Mouse (Mus musculus): ENCODE results near the gene Ube2z.

Ube2z gene

DNA sequence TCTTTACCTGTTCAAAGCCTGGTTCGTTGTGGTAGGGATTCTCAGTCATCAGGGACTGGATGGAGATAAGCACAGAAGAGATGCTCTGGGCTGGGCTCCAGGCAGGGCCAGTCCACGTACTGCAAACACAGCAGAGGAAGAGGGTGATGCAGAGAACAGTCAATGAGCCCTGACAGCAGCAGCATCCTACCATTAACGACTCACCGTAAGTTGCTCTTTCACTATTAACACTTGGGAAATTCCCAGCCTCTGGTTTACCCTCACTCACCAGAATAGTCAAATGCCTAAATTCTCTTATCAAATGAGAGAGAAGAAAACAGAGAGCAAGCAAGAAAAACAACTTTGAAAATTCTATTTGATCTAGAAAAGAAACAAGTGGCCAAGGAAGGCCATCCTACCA lies 6.9 kb downstream of the Ube2z start:
- DNase-seq (ENCODE audit: low spot score) = no peak

DNA sequence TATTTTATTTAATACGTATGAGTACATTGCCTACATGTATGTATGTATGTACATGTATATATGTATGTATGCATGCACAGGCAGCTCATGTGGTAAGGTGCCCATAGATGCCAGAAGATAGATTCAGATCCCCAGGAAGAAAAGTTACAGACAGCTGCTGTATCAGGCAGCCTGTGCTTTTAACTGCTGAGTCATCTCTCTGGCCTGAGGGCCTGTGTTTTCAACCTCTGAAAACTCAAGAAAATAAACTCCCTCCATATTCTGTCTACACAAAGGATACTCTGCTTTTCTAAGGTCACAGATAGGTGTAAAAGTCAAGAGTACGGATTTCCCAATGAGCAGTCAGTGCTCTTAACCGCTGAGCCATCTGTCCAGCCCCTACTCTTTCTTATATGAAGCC lies 14.3 kb downstream of the Ube2z start:
- DNase-seq (ENCODE audit: low spot score) = no peak

DNA sequence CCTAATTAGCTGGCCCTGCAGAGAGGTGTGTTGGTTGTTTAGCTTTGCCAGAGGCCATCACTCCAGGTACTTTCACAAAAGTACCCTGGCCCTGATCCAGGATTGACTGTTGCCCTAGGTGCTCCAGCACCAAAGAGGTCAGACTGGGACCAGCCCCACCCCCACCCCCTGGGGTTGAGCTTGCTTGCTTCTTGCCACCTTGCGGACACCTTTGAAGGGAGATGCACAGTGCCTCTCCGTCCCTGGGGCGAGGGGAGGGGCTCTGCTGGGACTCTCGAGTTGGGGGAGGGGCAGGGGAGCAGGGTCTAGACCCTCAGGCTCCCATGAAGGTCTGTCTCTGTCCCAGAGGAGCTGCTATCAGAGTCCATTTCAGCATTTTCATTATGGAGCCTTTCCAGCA lies 15.2 kb downstream of the Ube2z start:
- no peak for DNase-seq (ENCODE audit: low spot score)

GRCm38 (mm10) chr11:96047469-96048373 lies 17.5 kb downstream of the Ube2z start:
- no peak for DNase-seq (ENCODE audit: low spot score)

DNA sequence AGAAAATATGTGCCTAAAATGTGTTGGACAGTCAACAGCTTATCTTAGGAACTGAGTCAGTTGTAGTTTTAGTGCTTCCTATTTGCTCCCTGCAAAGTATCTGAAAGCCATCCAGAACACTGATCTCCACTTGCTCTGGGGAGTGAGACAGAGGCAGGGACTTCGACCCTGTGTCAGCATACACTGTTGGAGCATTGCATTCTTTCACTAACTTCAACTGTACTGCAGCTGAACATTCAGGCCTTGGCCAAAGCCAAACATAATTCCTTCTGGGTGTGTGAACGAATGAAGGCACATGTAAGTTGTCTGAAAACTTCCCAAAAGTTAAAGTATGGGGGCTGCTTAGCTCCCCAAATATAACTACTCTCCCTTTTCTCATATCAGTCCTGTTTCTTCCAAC lies 18.4 kb downstream of the Ube2z start:
- DNase-seq (ENCODE audit: low spot score) = no peak

DNA sequence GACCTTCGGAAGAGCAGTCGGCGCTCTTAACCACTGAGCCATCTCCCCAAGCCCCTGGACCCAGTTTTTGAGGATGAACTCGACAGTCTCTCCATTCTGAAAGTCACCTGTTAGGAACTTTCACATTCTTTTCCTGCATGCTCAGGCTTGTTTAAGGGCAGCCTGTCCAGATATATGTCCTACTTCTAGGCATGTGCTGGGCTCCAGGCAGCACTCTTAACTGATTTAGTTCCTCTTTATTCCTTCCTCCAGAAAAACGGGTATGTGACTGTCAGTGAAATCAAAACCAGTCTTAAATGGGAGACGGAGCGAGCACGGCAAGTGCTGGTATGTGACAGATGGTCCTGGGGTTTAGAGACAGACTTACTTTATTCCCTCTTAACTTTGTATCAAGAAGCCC lies 19.2 kb downstream of the Ube2z start:
- no peak for DNase-seq (ENCODE audit: low spot score)

DNA sequence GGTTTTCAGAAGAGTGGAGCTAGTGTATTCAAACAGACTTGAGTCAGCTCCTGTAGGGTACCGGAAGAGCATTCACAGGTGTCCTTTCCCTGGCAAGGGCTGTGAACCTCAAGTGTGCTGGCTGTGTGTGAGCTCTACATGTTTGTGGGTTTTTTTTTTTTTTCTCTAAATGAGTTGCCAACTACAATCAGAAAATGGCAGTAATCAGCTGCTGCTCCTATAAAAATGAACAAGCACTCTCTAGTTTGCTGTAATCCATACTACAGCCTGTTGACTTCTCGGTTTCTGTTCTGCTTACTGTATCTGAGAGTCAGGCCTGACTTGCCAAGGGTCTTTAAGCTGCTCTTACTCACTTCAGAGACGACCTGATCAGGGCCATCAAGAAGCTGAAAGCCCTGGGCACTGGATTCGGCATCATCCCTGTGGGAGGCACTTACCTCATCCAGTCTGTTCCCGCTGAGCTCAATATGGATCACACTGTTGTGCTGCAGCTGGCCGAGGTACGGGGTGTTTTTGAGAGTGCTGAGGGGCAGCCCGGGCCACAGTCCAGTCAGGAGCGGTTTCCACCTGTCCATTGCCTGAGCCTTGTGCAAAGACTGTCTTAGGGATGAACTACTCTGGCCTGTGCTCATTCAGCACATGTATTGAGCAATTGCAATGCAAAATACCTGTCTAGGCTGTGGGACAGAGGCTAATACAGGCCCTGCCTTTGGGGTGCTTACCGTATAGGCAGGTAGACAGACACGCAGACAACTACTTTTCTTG lies 20.2 kb downstream of the Ube2z start:
- DNase-seq (ENCODE audit: low spot score) = no peak

DNA sequence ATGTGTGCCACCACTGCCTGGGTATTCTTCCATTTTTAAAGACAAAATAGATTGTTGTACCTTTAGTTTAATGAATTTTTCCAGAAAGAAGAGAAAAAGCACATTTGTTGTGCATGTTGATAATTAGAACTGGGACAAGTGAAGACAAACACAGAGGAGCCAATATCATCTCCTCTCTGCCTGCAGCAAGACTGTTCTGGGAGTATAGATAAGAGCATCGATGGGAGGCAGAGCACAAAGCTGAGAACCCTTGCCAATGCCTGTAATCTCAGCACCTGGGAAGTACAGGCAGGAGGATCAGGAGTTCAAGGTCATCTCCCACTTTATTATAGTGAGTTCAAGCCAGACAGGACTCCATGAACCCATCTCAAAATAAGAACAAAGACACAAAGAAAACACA lies 26.6 kb downstream of the Ube2z start:
- peak; percentile 28 for DNase-seq (ENCODE audit: low spot score)

DNA sequence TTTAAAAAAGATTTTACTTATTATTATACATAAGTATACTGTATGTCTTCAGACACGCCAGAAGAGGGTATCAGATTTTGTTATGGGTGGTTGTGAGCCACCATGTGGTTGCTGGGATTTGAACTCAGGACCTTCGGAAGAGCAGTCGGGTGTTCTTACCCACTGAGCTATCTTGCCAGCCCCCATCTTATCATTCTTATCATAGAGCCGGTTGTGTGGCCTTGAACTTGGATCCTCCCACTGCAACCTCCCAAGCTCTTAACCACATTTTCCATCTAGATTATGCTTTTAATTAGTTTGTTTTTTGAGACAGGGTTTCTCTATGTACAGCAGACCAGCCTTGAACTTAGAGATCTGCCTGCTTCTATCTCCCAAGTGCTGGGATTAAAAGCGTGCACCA lies 27.7 kb downstream of the Ube2z start:
- DNase-seq (ENCODE audit: low spot score) = no peak

DNA sequence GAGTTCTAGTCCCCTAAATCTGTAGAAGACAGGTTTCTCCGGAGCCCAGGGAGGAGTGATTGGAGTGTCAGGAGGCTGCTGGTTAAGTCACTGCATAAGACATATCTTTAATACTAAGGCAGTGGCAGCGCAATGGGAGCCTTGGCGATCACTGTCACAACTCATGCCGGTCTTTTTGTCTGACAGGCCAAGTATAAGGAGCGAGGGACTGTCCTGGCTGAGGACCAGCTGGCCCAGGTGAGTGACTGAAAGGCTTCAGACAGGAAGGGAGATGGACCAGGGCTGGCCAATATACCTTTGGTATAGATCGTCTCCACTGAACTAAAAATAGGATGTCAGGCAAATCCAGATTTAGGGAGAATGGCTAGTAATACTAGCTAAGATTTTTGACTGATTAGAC lies 30.1 kb downstream of the Ube2z start:
- no peak for DNase-seq (ENCODE audit: low spot score)

DNA sequence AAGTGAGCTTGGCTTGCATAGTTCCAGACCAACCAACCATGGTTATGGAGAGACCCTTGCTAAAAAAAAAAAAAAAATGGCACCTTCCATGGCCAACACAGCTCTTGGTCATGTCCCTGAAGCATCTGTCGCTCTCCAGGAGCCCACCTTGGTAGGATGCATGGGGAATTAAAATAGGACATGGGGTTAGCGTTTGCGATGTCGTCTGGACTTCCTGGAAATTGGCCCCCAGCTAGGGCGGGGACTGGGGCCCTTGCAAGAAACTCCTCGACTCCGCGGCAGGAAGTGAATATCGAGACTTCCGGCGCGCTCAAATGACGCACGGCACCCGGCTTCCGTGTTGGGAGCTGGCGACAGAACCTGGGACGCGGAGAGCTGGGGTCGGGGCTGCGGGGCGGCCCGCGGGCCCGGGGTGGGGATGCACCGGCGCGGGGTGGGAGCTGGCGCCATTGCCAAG lies 30.6 kb downstream of the Ube2z start, which contains the start of gene Snf8:
Gene Snf8 (plus strand): TSS at position 290 of the 457 bp plus-strand sequence.
- peak; percentile 95 for DNase-seq (ENCODE audit: low spot score)

GRCm38 (mm10) chr11:96034116-96034515 lies 31.1 kb downstream of the Ube2z start:
- DNase-seq (ENCODE audit: low spot score) = no peak

DNA sequence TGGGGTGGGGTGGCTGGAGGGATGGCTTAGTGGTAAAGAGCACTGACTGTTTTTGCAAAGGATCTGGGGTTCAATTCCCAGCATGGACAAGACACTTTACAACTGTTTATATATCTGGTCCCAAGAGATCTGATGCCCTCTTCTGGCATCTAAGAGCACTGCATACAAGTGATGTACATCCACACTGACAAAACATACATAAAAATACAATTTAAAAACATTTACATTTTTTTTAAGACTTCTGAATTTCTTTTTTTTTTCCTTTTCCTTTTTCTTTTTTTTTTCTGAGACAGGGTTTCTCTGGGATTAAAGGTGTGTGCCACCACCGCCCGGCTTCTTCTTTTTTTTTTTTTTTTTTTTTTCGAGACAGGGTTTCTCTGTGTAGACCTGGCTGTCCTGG lies 31.9 kb downstream of the Ube2z start:
- DNase-seq (ENCODE audit: low spot score) = no peak

DNA sequence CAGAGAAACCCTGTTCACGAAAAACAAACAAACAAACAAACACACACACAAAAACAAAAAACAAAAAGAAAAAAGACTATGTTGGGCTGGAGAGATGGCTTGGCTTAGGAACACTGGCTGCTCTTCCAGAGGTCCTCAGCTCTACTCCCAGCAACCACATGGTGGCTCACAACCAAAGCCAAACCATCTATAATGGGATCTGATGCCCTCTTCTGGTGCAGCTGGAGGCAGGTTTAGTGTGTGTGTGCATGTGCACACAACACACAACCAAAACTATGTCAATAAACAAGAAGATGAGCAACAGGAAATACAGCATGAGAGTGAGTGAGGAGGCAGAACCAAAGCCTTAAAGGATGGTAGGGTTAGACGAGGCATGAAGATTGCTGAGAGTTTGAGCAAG lies 33.5 kb downstream of the Ube2z start:
- DNase-seq (ENCODE audit: low spot score) = no peak

DNA sequence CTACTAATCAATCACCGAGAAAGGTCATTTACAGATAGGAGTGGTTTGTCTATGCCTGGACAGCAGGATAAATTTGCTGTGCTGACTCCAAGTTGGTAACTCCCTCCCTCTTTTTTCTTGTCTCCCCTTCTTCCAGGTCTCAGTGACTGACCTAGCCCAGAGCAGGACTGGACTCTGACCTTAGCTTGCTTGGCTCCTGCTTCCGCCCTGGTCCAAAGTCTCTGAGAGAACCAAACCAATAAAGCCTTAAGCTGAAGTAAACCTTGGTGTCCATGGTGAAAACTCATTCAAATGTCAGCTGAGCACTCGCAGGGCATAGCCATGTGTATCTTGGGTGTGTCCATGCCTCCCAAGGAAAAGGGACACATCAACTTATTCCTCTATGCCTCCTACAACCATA lies 34.6 kb downstream of the Ube2z start:
- DNase-seq (ENCODE audit: low spot score) = no peak

DNA sequence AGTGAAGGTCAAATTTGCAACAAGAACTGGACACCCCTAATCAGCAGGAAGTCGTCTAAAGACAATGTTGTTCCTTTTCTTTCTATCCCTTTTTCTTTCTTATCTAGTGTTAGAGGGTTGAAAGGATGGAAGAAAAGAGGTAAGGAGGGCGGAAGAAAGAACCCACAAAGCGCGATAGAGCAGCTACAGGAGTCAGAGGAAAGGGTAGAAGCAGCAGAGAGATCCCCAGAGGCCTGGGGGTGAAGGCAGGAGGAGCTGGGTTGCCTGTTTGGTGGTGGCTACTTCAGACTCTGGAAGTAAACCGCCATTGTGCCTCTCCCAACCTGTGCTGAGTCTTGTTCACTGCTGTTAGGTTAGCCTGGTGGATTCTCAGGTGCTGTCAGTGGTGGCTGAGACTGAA lies 37.1 kb downstream of the Ube2z start:
- DNase-seq (ENCODE audit: low spot score) = no peak

DNA sequence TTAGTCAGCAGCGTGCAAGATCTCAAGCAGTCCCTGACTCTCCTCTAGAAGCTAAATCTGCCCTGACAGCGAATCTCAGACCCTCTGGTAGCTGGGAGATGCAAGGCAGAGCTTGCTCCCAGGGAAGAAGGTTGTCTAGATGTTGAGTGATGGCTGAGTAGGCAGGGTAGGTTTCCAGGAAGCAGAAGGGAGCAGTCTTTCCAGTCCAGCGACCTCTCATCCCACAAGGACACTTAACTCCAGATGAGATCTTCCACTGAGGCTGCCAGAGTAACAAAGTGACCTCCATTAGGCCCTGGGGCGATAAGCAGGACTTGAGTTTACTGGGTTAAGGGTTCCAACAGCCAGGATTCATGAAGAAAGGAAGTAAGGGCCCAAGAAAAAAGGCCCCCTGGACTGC lies 44.6 kb downstream of the Ube2z start:
- DNase-seq (ENCODE audit: low spot score) = no peak

- DNase-seq (ENCODE audit: low spot score) = no peak
Observed at GRCm38 (mm10) chr11:96017941-96018351, 47.2 kb downstream of the Ube2z start.

GRCm38 (mm10) chr11:96015421-96015820 lies 49.8 kb downstream of the Ube2z start:
- no peak for DNase-seq (ENCODE audit: low spot score)

DNA sequence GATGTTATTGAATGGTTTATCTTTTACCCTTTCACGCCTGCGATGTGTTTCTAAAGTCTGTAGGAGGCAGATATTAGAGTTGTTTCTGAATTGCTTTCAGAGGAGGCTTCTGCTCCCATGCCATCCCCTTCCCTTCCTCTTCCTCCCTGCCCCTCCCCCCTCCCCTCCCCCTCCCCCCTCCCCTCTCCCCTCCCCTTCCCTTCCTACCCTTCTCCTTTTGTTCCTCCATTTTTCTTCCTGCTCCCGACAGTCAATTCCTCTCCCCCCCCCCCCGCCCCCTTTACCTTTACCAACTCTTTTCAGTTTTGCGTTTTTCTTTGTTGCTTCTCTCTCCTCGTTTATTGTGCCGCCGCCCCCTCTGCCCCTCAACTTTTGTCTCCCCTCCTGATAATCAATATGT lies 53.2 kb downstream of the Ube2z start:
- no peak for DNase-seq (ENCODE audit: low spot score)

DNA sequence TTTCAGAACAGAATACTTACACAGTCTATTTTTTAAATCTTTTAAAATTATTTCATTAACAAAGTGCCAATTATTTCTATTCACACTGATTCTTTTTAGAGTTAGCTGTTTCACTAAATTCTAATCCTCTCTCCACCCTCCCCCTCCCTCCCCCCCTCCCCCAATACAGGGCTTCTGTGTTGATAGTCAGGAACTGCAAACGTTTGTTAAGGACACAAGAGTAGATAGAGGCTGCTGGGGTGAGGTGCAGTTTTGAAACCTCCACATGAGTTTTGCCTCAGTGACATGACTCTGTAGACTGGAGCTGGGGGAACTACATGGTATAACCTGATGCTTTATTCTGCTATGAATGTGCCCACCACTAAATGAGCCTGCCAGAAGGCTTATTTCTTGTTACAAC lies 56.4 kb downstream of the Ube2z start:
- DNase-seq (ENCODE audit: low spot score) = no peak

- DNase-seq (ENCODE audit: low spot score) = no peak
Observed at GRCm38 (mm10) chr11:96007516-96008235, 57.5 kb downstream of the Ube2z start.
